Mouse (Mus musculus): ENCODE data around the gene Larp1.

DNA sequence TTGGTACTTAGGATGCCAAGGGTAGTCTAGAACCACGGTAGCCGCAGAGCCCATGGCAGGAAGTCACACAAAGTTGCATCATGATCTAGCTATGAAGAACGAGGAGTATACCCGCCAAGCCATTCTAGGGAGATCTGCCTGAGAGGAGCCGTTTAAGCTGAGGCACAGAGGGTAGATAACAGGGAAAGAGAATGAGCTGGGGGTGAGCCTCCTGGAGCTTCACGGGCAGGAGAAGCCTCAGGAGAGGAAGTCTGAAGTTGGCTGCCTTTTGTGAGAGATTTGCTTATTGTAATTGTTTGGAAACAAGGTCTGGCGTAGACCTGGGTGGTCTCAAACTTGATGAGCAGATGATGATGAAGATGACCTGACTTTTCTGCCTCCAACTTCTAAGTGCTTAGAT is 10.7 kb upstream of the Larp1 start:
- TF ChIP-seq TAL1 (IDR thresholded peaks at IDR 0.05; ENCODE audit: low read length): no peak
- TF ChIP-seq GATA1 (IDR thresholded peaks at IDR 0.05; ENCODE audit: low read length): no peak

All from erythroblast, embryonic 14.5 days (primary cell).